Mouse (Mus musculus) brain, embryonic 14.5 days (tissue): Measurements from ENCODE around the gene Wfikkn1. TPM values are rescaled to one million over a fixed set of nuclear protein-coding genes. Genes with fewer than 3 reads are reported as not detected.
A peak's percentile ranks its signal among the peaks of the same experiment; 100 is the strongest.

Experiments used
- DNase-seq: peaks from one replicate; pipeline ENCODE4 v3.0.0-alpha.2; 2011; ENCODE audit warnings: low read depth
- CTCF ChIP-seq: fragments of 200-500 bp; IDR thresholded peaks from 2 replicates; pipeline ENCODE4 v1.5.1; 2012; ENCODE audit warnings: inconsistent platforms, mild to moderate bottlenecking, moderate library complexity, borderline replicate concordance; ENCODE audit not compliant: insufficient read depth, insufficient read length; ENCODE audit errors: extremely low read depth
- POLR2A ChIP-seq: fragments of 200-500 bp; IDR thresholded peaks from 2 replicates; pipeline ENCODE4 v1.6.1; 2012; ENCODE audit warnings: mild to moderate bottlenecking, inconsistent platforms, borderline replicate concordance; ENCODE audit not compliant: poor library complexity, insufficient read depth, insufficient read length, severe bottlenecking; ENCODE audit errors: extremely low read depth
- polyA plus RNA-seq: library from polyadenylated mRNA; depleted of rRNA; stranded (reverse); fragments of >200 nt; gene quantifications from 2 replicates; pipeline ENCODE4 v1.2.3, GENCODE M21; 2012

Wfikkn1 gene
- polyA plus RNA-seq, 1 experiment, result 0.66 TPM

DNA sequence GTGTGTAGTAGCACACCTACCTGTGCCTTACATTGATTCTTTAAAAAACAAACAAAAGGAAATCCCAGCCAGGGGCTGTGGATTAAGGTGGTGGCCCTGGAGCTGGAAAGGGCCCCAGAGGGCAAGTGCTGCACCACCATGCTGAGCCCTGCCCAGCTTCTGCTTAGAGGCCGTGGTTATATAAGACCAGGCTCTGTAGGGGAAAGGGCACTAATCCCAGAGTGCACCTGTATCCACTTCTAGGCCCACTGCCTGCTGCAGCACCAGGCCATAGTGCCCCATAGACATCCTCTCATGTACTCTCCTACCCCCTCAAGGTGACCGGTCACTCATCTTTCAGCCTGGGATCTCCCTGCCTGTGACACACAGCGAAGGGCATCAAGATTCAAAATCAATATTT lies 14.5 kb downstream of the Wfikkn1 start:
- DNase-seq, result no peak
- TF ChIP-seq POLR2A, result no peak
- TF ChIP-seq CTCF, result no peak

DNA sequence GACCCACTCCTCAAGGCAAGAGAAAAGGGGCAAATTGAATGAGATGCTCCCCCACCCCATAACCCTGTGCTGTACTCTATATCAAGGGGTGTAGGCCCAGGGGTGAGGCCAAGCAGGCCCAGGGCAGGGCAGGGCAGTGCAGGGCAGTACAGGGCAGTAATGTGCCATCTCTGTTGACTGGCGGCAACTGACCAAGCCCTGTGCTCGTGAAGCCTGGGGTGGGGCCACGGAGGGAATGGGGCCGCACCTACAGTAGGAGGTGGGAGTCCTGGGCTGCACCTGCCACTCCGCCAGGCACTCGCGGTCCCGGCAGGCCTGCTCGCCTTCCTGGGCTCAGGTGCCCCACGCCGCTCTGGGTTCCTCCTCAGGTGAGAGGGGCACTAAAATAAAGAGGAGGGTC lies 15.4 kb downstream of the Wfikkn1 start:
- DNase-seq, result no peak
- TF ChIP-seq POLR2A (no peak), CTCF (no peak)

DNA sequence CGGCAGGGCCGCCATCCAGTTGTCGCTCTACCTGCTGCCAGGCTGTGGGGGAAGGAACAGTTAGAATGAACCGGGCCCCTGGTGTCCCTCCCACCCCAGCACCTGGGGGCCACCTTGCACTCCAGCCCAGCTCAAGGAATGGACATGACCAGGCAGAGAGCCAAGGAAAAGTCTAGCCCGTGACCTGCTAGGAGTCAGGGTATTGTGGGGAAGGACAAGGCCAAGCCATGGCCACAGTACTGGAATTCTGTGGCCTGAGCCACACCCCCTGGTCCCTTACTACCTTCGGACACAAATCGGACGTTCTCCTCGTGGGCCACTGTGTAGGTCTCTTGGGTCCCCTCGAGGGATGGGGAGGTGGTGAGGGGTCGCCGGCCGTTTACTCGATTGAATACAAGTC lies 16.3 kb downstream of the Wfikkn1 start:
- no peak for DNase-seq
- TF ChIP-seq POLR2A (no peak), CTCF (no peak)

- TF ChIP-seq CTCF (no peak), POLR2A (no peak)
- no peak for DNase-seq
Observed at GRCm38 (mm10) chr17:25863681-25864080, 17.0 kb downstream of the Wfikkn1 start.

DNA sequence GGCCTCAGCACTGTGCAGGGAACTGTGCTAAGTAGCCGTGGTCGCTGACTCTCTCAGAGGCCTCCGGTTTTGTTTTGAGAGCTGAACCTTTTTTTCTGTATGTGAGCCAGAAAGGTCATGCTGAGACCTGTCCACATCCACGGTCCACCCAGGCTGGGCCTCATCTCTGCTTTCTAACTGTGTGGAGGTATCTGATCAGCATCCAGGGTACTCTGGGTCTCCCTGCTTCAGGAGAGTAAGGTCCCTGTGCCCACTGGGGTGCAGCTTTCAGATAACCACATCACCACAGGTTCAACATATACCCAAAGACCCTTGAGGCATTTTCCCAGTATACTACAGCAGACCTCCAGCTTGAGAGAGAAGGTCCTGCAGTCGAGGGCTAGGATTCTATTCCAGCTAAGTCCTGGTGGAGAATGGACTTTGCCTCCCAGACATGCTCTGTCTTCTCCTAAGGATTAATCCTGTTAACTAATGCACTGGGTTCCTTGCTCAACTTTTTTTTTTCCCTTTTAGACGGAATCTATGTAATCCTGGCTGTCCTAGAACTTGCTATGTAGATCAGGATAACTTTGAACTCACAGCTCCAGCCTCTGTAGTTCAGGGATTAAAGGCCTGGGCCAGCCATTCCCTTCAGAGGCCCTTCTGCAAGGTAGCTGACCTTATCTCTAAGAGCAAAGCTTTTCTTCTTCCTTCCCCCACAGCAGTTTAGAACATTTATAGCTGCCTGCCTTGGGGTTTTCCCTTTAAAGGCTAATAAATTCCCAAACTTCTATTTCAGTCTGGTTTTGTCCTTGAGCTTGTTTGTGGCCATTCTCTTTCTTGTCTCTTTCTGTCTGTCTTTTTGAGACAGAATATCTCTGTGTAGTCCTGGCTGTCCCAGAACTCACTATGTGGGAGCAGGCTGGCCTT lies 18.7 kb downstream of the Wfikkn1 start:
- no peak for DNase-seq
- TF ChIP-seq POLR2A (no peak), CTCF (no peak)

- TF ChIP-seq CTCF (no peak), POLR2A (peak; percentile 71)
Observed at GRCm38 (mm10) chr17:25860832-25861703, 19.6 kb downstream of the Wfikkn1 start, which contains the start of gene Wdr90. Wdr90 (minus strand) TSS chr17:25861501.

GRCm38 (mm10) chr17:25860229-25860628 lies 20.4 kb downstream of the Wfikkn1 start:
- TF ChIP-seq POLR2A, result no peak
- no peak for DNase-seq

More at GRCm38 (mm10) chr17:25860832-25861703, 19.6 kb downstream of the Wfikkn1 start, which contains the start of gene Wdr90:
- DNase-seq, result peak; percentile 98

GRCm38 (mm10) chr17:25844396-25844901 lies 36.2 kb downstream of the Wfikkn1 start, which contains the start of gene Rhot2:
Rhot2 (minus strand) TSS chr17:25844851.
- TF ChIP-seq POLR2A, result peak; percentile 65; the same call in 1 of the 2 replicates
- TF ChIP-seq CTCF, result peak; percentile 67
- DNase-seq, result peak; percentile 96

GRCm38 (mm10) chr17:25843636-25844395 lies 36.8 kb downstream of the Wfikkn1 start:
- no peak for TF ChIP-seq POLR2A
- TF ChIP-seq CTCF, result no peak
- DNase-seq, result no peak

DNA sequence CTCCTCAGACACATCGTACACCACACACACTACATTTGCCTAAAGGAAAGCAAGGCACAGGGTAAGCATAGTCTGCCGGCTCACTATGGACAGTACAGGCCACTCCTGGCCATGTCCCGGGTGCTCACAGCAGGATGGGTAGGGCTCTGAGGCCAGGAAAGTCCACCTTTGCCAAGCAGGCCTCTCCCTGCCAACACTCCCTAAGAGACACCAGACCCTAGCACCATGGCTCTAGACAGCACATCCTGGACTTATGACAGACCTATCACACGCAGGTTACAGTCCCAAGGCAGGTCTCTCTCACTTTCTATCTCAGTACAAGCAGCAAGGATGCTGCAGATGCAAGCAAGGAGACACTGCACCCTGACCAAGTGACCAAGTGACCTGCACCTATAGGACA lies 37.5 kb downstream of the Wfikkn1 start:
- DNase-seq, result no peak
- no peak for TF ChIP-seq CTCF
- no peak for TF ChIP-seq POLR2A

- no peak for DNase-seq
- TF ChIP-seq CTCF (no peak), POLR2A (no peak)
Observed at GRCm38 (mm10) chr17:25842509-25842908, 38.1 kb downstream of the Wfikkn1 start.

DNA sequence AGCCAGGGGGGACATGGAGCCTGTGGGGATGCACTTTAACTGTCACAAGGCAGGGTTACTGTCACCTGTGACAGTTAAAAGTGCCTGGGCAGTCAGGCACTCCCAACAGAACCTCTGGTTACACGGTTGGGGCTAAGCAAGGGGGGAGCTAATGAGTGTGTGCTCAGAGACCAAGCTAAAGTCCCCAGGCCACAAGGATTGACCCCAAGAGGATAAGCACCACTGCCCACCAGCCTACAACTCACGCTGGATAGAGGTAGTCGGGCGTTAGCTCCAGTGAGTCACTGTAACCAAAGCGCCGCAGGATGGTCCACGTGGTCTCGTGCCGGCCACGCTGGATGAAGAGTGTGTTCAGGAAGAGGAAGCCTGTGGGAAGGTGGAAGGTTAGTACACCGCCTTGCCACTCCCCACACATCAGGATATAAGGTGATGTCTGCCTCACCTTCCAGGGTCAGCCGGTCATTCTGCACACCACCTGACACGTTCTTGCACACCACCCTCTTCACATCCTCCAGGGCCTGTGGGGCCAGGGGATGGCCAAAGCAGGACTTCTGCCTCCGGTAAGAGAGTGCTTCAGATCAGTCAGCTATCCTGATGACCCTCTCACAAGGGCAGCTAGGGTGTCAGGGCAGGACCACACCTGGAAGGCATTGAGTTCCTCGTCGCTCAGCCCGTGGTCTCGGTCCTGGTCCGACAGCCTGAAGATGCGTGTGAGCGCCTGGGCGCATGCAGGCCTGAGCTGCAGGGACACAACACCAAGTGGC lies 39.4 kb downstream of the Wfikkn1 start, which contains the start of gene Gm20683:
Gm20683 (minus strand) TSS at position 647 of the 764 bp plus-strand sequence.
- no peak for DNase-seq
- TF ChIP-seq CTCF (no peak), POLR2A (no peak)

- no peak for TF ChIP-seq CTCF
- no peak for TF ChIP-seq POLR2A
- no peak for DNase-seq
Observed at GRCm38 (mm10) chr17:25840519-25840918, 40.1 kb downstream of the Wfikkn1 start.
